Mouse (Mus musculus) brain, embryonic 14.5 days (tissue): ENCODE measurements around the gene Mrpl48.

ENCODE experiments used
- CTCF ChIP-seq: fragments of 200-500 bp; IDR thresholded peaks from 2 replicates; pipeline ENCODE4 v1.5.1; 2012; ENCODE audit warnings: inconsistent platforms, mild to moderate bottlenecking, moderate library complexity, borderline replicate concordance; ENCODE audit not compliant: insufficient read depth, insufficient read length; ENCODE audit errors: extremely low read depth
- POLR2A ChIP-seq: fragments of 200-500 bp; IDR thresholded peaks from 2 replicates; pipeline ENCODE4 v1.6.1; 2012; ENCODE audit warnings: mild to moderate bottlenecking, inconsistent platforms, borderline replicate concordance; ENCODE audit not compliant: poor library complexity, insufficient read depth, insufficient read length, severe bottlenecking; ENCODE audit errors: extremely low read depth

DNA sequence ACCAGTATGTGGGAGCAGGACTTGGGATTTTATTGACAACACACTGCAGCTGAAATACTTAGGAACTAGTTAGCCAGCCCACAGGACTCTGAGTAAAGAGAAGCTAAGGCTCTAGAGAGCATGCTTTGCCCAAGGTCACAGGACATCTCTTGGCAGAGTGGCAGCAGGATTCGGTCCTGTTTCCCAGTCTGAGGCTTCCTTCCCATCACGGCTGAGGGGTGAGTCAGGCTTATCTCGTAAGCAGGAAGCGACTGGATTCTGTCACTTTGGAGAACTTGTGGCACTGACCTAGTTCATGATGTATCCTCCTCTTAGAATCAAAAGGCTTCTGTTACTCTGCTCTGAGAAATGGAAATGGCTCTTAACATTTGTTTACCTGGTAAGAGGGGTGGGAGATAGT, 60.5 kb downstream of the Mrpl48 start:
- TF ChIP-seq POLR2A (no peak), CTCF (no peak)
